Mouse (Mus musculus) T-cell, adult 2 months (primary cell): ENCODE results near the gene Rapgef4.

Source experiments
- DNase-seq: peaks from one replicate; pipeline ENCODE4 v3.0.0; 2022; ENCODE audit warnings: low spot score

Gene Rapgef4

GRCm38 (mm10) chr2:71980771-71981342 lies at the start of gene Rapgef4:
Gene Rapgef4 (plus strand): TSS chr2:71981240.
- no peak for DNase-seq

- DNase-seq: no peak
Measured at GRCm38 (mm10) chr2:71934046-71934445, 47.0 kb upstream of the Rapgef4 start.

- no peak for DNase-seq
Measured at GRCm38 (mm10) chr2:71936711-71937110, 44.3 kb upstream of the Rapgef4 start.

- no peak for DNase-seq
Measured at GRCm38 (mm10) chr2:71937649-71938308, 43.3 kb upstream of the Rapgef4 start.

GRCm38 (mm10) chr2:71938716-71939393 lies 42.2 kb upstream of the Rapgef4 start:
- no peak for DNase-seq

- peak; percentile 85 for DNase-seq
Measured at GRCm38 (mm10) chr2:71941005-71941720, 39.9 kb upstream of the Rapgef4 start.

GRCm38 (mm10) chr2:71941721-71942087 lies 39.3 kb upstream of the Rapgef4 start:
- DNase-seq: no peak

GRCm38 (mm10) chr2:71951212-71951611 lies 29.8 kb upstream of the Rapgef4 start:
- no peak for DNase-seq

- DNase-seq: peak; percentile 10
Measured at GRCm38 (mm10) chr2:71955637-71956036, 25.4 kb upstream of the Rapgef4 start.

GRCm38 (mm10) chr2:71956463-71956862 lies 24.6 kb upstream of the Rapgef4 start:
- DNase-seq: no peak

- DNase-seq: no peak
Measured at GRCm38 (mm10) chr2:71957951-71958350, 23.1 kb upstream of the Rapgef4 start.

GRCm38 (mm10) chr2:71958393-71958792 lies 22.6 kb upstream of the Rapgef4 start:
- DNase-seq: no peak

- DNase-seq: no peak
Measured at GRCm38 (mm10) chr2:71964216-71964615, 16.8 kb upstream of the Rapgef4 start.

- peak; percentile 35 for DNase-seq
Measured at GRCm38 (mm10) chr2:71965476-71965875, 15.6 kb upstream of the Rapgef4 start.

- no peak for DNase-seq
Measured at GRCm38 (mm10) chr2:71966737-71967136, 14.3 kb upstream of the Rapgef4 start.

GRCm38 (mm10) chr2:71967855-71968254 lies 13.2 kb upstream of the Rapgef4 start:
- DNase-seq: no peak

- no peak for DNase-seq
Measured at GRCm38 (mm10) chr2:71973646-71974045, 7.4 kb upstream of the Rapgef4 start.

- no peak for DNase-seq
Measured at GRCm38 (mm10) chr2:71974143-71974846, 6.7 kb upstream of the Rapgef4 start.

- DNase-seq: no peak
Measured at GRCm38 (mm10) chr2:71979981-71980380, 1.1 kb upstream of the Rapgef4 start.

GRCm38 (mm10) chr2:71981343-71981851 lies 357 bp downstream of the Rapgef4 start:
- no peak for DNase-seq

- no peak for DNase-seq
Measured at GRCm38 (mm10) chr2:71981896-71982295, 856 bp downstream of the Rapgef4 start.
